Mouse (Mus musculus) right cerebral cortex, postnatal 25 days (tissue): ENCODE data around the gene Mrpl20.
A peak's percentile ranks its signal among the peaks of the same experiment; 100 is the strongest.
"Not testable (repeated sequence)": the region's sequence is repeated elsewhere in the genome, so short reads cannot be mapped to it uniquely, and the experiment has no call there.

Experiments used
- DNase-seq: peaks from one replicate; pipeline ENCODE4 v3.0.0; 2022

Mrpl20 gene

DNA sequence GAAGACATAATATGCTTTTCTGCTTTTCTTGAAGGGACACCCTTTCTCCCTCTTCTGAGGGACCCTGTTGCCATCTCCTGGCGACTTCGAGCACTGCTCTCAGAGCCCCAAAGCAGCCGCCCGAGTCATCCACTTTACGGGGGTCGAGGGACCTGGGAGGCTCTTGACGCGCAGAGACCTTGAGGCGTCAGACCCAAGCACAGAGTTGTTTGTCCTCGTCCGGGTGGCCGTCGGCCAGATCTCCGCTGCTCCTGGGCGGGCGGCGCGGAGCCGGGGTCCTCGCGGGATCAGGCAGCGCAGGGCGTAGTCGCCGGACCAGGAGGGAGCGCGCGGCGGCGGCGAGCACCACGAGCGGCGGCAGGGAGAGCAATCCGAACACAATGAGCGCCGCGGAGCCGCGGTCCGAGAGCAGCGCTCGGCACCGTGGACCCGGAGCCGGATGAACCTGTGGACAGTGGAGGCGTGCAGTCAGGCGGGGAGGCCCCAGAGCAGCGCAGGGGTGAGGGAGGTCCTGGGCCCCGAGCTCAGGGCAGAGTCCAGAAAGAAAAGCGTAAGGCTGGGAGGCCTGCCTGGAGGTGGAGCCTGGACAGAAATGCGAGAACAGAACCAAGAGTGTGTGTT is 18.5 kb upstream of the Mrpl20 start:
- DNase-seq: peak; percentile 84

DNA sequence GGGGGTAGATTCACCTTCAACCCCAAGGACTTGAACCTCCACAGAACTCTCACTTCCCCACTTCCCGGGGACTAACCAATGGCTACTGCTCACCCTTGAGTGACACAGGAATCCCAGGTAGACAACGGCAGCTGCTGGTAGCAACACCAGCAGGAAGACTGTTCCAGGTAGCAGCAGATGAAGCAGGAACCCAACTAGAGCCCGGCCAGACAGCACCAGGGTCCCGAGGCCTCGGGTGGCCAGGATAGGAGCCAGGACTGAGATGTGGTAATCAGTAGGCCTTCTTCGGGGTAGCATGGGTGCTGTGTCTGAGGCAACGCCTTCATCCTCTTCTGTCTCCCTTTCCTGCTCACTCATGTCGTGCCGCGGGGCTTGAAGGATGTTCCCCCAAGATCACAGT is 17.4 kb upstream of the Mrpl20 start:
- no peak for DNase-seq

DNA sequence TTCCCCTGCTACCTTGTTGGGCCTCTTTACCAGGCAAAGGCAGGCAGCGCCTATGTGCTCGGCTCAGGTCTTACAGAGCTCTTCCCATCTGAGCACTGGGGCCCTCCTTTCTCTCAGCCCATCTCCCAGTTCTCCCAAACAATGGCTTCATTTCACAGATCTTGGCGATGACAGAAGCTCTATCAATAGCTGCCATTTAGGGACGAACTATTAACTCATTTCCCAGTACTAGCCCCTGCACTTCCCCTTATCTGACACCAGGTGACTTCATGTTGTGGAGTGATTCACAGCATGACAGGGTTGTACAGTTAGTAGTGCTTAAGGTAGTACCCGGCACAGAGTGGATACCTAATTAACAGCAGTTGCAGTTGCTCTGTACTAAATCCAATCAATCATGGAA is 16.9 kb upstream of the Mrpl20 start, which contains the start of gene Tmem88b:
Tmem88b (minus strand) TSS at position 56 of the 400 bp plus-strand sequence.
- DNase-seq: no peak

DNA sequence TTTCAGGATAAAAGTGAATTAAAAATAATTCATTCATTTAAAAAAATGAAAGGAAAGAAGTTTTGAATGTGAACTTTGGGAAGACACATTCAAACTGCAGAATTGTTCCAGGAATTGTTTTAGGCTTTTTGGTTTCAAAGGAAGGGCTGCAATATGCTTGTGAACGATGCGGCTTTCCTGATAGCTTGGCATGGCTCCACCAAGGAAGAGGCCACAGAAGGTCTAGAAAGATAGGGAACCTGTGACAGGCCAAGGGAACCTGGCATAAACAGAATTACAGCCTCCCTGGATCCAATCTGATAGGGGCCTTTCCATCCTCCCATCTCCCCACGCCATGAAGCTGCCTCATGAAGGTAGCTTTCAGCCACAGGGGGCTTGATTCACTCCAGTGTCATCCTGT is 14.4 kb upstream of the Mrpl20 start:
- no peak for DNase-seq

DNA sequence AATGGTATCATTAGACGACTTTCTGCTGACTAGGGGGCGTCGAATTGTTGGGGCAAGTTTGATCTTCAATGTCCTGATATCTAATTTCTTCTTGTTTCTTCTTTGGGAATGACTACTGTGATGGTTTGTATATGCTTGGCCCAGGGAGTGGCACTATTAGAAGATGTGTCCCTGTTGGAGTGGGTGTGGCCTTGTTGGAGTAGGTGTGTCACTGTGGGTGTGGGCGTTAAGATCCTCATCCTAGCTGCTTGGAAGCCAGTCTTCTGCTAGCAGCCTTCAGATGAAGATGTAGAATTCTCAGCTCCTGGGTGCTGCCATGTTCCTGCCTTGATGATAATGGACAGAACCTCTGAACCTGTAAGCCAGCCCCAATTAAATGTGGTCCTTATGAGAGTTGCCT is 13.8 kb upstream of the Mrpl20 start:
- not testable (repeated sequence) for DNase-seq

DNA sequence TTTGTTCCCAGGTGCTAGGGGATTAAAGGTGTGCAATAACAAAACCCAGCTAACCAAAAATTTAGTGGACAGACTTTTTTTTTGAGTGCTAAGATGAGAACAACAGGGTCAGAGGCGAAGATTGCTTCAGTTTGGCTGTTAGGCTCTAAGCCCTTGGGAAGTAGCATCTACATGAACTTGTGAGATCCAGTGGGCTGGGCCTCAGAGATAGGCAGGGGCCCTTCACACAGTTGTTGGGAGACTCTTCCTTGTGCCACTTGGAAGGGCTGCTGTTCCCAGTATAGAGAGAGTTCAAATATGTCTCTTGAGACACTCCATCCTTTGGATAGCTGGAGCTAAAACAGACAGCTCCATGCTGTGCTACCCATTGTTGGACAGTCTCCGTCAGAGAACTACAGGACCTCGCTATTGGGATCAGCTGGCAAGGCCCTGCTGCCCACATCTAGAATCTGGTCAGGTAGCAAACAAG is 12.6 kb upstream of the Mrpl20 start, which contains the start of gene Ankrd65:
Ankrd65 (plus strand) TSS at position 419 of the 469 bp plus-strand sequence.
- no peak for DNase-seq

DNA sequence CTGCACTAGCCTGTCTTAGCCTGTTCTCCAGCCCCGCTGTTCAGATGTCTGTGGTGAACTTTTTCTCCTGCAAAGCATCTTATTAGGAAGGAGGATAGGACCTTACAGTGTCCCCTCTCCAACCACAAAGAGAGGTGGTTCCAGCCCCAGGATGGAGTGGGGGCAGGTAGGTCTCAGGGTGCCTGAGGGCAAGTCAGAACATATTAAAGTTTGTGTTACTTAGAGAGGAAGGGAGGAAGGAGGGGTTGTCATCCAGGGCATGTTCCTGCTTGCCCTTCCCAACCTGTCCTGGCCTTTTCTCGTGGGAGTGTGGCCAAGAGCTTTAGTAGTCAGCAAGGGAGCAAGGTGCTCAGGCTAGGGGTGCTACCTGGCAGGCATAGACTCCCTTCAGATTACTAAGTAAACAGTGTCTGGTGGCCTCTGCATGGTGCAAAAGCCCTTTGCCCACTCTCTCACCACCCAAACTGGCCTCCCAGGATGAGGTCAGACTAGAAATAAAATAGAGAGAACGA is 12.0 kb upstream of the Mrpl20 start:
- DNase-seq: no peak

DNA sequence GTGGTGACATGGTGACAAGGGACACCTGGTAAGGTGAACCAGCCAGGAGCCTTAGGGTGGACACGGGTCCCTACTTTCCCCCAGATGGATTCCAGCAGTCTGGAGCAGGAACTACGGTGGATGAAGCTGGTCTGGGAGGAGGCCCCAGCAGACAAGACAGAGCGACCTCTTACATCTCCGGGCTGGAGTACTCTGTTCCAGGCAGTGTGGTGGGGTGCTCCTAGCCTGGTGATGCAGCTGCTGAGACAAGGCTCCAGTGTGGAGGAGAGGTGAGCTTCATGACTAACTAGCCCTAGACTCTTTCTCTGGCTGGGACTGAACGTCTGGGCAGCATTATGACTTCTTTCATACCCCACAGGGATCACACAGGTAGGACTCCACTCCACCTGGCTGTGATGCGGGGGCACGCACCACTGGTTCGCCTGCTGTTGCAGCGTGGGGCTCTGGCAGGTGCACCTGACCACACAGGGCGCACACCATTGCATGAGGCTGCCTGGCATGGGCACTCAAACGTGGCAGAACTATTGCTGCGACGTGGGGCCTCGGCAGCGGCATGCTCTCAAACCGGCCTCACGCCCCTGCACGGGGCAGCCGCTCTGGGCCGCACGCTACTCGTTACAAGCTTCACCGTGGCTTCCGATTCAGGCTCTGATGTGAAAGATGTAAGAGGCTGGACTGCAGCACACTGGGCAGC is 11.3 kb upstream of the Mrpl20 start:
- DNase-seq: no peak

DNA sequence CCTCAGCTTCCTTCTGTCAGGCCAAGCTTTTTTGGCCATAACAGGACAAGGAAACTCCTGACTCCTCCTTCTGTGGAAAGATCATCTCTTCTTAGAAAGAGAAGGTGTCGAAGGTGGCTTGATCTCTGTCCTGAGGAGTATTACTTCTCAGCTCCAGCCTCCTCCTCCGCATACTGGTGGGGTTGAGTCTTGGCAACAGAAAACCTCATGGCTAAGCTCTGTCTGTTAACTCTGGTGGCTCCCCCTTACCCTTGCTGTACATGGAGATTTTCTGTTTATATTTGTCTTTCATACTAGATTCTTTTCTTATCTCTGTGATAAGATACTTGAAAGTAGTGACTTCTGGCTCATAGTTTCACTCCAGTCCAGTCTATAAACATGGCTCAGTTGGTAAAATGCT is 8.9 kb upstream of the Mrpl20 start:
- no peak for DNase-seq

DNA sequence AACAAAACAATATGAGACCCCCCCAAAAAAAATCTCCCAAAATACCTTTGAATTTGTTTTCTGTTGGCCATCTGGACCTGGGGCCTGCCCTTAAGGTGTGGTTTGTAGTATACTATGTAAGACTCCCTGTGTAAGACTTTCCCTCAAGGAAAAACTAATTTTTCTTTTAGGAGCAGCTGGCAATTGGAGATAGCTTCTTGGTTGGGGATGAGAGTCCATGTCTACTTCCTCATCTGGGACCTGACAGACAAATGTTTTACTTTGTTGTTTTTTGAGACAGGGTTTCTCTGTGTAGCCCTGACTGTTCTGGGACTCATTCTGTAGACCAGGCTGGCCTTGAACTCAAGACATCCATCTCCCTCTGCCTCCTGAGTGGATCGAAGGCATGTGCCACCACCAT is 603 bp upstream of the Mrpl20 start:
- no peak for DNase-seq

DNA sequence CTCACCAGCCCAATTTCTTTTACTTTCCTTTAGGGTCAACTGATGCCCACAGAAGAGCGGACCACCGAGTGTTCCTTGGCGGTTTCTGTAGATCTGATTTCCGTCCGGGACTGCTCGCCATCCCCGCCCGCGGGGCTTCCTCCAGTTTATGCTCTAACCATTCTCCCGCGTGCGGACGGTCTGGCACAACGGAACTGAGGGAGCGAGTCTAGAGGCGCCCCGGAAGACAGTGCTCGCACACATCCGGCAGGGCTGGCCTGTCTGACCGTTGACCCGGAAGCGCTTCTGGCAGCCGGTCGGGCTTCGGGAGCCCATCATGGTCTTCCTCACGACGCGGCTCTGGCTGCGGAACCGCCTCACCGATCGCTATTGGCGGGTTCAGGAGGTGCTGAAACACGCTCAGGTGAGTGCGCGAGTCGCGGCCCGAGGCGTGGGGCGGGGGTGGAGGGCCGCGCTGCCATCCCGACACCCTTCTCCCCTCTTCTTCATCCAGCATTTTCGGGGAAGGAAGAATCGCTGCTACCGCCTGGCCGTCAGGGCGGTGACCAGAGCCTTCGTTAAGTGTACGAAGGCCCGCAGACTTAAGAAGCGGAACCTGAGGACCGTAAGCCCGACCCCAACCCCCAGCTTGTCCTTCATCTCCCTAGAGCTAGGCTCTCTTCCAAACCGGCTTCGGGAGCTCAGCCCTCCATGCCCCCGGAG is 813 bp downstream of the Mrpl20 start:
- peak; percentile 94 for DNase-seq

DNA sequence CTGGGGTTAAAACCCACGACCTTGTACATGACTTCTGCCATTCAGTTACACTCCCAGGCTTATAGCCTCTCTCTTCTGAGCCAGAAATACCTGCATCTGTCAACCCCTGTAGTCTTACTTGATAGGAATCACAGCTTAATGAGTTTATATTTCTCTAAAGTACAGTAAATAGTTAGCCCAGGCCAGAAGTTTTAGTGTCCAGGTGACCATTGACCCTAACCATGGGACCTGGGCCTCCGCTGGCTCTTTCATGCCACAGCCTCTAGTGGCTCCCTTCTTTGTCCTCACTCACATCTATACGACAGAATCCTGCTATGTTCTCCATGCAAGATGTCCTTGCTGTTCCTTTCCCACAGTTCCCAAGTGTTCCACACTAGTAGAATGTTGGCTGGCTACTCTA is 5.2 kb downstream of the Mrpl20 start:
- DNase-seq: no peak

DNA sequence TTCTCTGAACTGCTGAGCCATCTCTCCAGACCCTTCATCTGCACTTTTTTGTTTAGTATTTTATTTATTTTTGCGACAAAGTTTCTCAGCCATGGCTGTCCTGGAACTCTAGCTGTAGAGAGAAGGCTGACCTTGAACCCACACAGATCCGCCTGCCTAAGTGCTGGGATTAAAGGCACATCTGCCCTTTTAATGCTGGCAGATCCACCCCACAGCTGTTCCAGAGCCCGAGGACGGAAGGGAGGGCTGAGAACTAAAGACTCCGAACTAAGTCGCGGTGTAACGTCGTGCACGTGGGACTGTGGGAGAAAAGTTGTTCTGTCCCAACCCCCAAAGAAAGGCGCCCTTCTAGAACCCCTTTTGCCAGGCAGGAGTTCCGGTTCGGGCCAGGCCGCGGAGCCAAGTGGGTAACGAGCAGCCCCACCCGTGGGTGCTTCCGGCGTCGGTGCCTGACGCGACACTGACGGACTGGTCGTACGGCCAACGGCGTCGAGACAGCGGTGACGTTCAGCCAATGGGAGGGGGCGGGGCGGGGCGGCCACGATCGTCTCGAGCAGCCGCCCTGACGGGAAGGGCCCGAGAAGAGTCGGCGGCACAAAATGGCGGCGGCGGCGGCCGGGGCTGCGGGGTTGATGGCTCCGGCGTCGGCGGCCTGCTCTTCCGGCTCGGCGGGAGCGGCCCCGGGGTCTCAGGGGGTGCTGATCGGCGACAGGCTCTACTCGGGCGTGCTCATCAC is 9.4 kb downstream of the Mrpl20 start, which contains the start of gene Ccnl2:
Ccnl2 (plus strand) TSS at position 561 of the 736 bp plus-strand sequence.
- peak; percentile 94 for DNase-seq

DNA sequence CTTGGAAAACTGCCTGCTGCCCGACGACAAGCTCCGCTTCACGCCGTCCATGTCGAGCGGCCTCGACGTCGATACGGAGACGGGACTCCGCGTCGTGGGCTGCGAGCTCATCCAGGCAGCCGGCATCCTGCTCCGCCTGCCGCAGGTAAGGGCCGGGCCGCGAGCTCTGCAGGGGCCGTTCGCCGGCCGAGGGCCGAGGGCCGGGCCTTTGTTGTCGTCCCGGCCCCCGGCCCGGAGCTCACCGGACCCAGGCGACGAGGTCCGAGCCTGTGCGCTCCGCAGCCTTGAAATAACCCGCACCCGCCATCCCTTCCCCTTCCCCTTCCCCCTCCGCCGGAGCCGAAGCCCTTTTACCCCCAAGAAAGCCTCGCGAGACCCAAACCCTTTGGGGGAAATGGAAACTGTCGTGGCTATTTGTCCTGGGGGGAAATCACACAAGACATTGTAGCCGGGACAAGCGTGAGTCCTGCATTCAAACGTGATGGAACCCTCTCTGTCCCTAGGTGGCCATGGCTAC is 10.0 kb downstream of the Mrpl20 start:
- DNase-seq: no peak

DNA sequence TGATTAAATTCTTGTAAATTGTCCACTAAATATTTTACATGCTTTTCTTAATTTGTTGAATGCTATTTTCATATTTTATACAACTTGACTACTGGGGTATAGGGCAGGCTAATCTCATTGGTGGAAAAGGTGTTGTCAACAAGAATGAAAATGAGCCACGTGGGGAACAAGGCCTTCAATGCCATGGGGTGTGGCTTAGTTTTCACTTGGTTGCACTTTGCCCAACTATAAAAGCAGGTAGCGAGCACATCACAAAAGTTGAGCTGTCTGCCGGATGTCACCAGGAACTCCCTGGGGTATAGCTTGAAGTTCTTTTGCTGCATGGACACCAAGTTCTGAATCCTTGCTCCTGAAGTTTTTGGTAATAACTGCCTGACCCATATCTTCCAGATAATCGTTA is 14.9 kb downstream of the Mrpl20 start:
- DNase-seq: no peak

DNA sequence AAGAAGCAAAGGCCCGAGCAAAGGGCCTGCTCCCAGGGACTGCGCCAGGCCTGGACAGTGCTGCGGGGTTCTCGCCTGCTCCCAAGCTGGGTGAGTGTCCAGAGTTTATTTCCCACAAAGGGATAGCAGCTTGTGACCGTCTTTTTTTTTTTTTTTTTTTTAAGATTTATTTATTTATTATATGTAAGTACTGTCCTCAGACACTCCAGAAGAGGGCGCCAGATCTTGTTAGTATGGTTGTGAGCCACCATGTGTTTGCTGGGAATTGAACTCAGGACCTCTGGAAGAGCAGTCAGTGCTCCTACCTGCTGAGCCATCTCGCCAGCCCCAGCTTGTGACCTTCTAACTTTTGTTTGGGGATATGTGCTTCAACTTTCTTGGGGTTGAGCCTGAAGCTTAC is 18.3 kb downstream of the Mrpl20 start:
- DNase-seq: no peak

DNA sequence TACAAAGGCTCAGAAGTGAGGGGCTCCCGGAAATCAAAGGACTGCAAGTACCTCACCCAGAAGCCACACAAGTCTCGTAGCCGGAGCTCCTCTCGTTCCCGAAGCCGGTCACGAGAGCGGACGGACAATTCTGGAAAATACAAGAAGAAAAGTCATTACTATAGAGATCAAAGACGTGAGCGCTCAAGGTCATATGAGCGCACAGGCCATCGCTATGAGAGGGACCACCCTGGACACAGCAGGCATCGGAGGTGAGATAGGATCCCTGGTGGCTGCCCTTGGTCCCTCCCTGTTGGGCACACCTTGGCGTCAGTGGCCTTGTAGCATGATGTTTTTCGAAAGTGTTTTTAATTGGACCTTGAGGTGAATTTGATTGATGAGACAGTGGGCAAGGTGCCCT is 20.8 kb downstream of the Mrpl20 start:
- no peak for DNase-seq

DNA sequence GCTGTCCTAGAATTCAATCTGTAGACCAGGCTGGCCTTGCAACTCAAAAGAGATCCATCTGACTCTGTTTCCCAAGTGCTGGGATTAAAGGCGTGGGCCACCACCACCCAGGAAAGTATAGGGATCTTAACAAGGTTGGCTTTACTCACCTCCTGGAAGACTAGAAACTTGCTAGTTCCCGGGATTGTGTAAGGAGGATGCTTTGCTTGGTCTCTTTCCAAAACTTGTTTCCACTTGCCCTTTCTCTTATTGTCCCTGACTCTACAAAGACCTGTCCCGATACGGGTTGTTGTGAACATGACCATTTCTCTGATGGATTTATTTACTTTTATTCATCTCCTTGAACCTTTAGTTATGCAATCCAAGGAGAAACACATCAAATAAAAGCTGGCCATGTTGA is 27.2 kb downstream of the Mrpl20 start:
- no peak for DNase-seq

DNA sequence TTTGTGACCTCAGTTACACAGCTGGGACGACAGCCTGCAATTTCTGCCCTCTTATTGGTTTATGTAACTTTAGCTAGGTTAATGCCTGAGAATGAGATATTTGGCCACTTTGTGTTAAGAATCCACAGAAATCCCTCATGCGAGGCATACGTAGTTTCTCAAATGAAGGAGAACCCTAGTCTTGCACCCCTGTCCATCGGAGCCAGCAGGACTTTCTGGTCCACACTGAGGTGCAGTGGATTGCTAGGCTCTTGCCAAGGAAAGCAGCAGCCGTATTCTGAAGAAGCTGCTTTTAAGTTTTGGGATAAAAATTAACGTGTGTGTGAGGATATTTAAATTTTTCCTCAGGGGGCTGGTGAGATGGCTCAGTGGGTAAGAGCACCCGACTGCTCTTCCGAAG is 27.9 kb downstream of the Mrpl20 start:
- no peak for DNase-seq

DNA sequence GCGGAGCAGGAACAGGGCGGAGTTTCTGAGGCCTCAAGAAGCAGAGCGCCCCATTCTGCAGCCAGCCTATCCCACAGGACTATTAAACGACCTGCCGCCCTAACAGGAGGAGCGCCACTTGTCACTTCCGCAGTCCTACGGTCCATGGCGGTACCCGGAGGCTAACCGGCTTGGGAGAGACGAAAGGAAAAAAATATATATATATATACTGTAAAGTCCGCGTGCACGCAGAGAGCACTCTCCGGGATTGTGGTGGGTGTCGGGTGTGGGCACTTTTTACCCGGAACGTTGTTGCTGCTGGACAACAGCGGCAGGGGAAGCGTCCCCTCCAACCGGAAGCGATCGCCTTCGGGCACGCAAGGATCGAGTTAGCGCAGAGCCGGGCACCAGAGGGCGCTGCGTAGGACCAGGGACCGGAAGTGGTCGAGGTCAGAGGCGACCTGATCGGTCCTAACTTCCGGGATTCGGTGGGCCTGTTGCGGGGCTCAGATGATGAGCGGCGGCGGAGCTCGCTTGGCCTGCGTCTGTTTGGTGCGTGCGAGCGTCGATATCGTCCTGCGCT is 28.6 kb downstream of the Mrpl20 start, which contains the start of gene Aurkaip1:
Aurkaip1 (plus strand) TSS at position 68 of the 562 bp plus-strand sequence.
- DNase-seq: peak; percentile 95

DNA sequence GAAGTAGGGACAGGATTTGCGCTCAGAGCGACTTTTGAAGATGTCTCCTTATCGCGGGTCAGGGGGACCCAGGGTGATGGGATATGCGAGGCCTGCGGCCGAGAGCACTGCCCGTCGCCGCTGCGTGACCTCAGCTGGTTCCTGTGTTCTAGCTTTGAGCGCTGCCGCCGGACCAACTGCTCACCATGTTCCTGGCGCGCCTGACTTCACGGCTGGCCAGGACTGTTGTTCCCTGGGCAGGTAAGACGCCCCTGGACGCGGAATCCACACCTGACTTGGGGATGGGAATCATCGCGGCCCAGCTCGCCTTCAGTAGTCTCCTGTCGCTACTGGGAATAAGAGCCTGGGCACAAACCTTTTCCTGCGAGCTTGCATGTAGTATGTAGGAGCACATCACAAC is 29.2 kb downstream of the Mrpl20 start:
- DNase-seq: no peak

DNA sequence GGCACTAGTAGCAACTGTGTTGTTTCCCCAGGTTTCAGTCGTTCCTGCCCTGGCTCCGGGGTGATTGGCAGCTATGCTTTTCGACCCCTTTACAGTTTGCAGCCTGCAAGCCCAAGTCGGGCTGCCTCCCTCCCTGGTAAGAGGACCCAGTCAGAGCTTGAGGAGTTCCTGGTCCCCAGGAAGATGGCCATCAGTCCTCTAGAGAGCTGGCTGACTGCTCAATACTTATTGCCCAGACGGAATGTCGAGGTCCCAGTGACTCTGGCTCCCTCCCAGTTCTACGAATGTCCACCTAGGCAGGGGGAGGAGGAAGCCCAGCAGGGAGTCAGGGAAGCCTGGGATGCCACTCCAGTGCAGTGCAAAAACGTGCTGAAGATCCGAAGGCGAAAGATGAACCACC is 29.6 kb downstream of the Mrpl20 start:
- no peak for DNase-seq
